Mouse (Mus musculus): Measurements from ENCODE around the gene B4galnt2. TPM values are rescaled to one million over a fixed set of nuclear protein-coding genes. Genes with fewer than 3 reads are reported as not detected.

B4galnt2 gene
- polyA plus RNA-seq, 1 experiment: not detected

- no peak within 1 kb of the TSS for H3K4me3 ChIP-seq (replicated peaks)
- no peak for TF ChIP-seq TAL1 (IDR thresholded peaks at IDR 0.05; ENCODE audit: low read length)
- H3K4me1 ChIP-seq (ENCODE audit: control insufficient read depth): peaks cover 57% of the 10 kb centered on the region
- peaks cover 48% of the 10 kb centered on the region for H3K27me3 ChIP-seq (ENCODE audit: control insufficient read depth)
- no peaks in the 10 kb centered on the region for H3K9me3 ChIP-seq (ENCODE audit: control insufficient read depth, low read length)
- H3K36me3 ChIP-seq (ENCODE audit: control insufficient read depth): peaks cover 12% of the 10 kb centered on the region
Measured at GRCm38 (mm10) chr11:95837059-95837458, 77.6 kb downstream of the B4galnt2 start, which contains the start of gene Gngt2. Gngt2 (plus strand) TSS chr11:95837216.

- Histone ChIP-seq H3K27me3 (ENCODE audit: control insufficient read depth) (peaks cover 48% of the 10 kb centered on the region), H3K4me1 (ENCODE audit: control insufficient read depth) (peaks cover 53% of the 10 kb centered on the region), H3K9me3 (ENCODE audit: control insufficient read depth, low read length) (peaks cover 1% of the 10 kb centered on the region), H3K36me3 (ENCODE audit: control insufficient read depth) (peaks cover 16% of the 10 kb centered on the region), H3K4me3 (replicated peaks) (no peak overlapping the region)
- TF ChIP-seq TAL1 (IDR thresholded peaks at IDR 0.05; ENCODE audit: low read length) (no peak), GATA1 (IDR thresholded peaks at IDR 0.05; ENCODE audit: low read length) (no peak)
Measured at GRCm38 (mm10) chr11:95836433-95836832, 78.3 kb downstream of the B4galnt2 start.

GRCm38 (mm10) chr11:95835832-95836231 lies 78.9 kb downstream of the B4galnt2 start:
- TF ChIP-seq TAL1 (IDR thresholded peaks at IDR 0.05; ENCODE audit: low read length) (no peak), GATA1 (IDR thresholded peaks at IDR 0.05; ENCODE audit: low read length) (no peak)
- H3K27me3 ChIP-seq (ENCODE audit: control insufficient read depth): peaks cover 52% of the 10 kb centered on the region
- peaks cover 22% of the 10 kb centered on the region for H3K36me3 ChIP-seq (ENCODE audit: control insufficient read depth)
- H3K4me3 ChIP-seq (replicated peaks): no peak overlapping the region
- H3K4me1 ChIP-seq (ENCODE audit: control insufficient read depth): peaks cover 54% of the 10 kb centered on the region
- peaks cover 7% of the 10 kb centered on the region for H3K9me3 ChIP-seq (ENCODE audit: control insufficient read depth, low read length)

- H3K4me1 ChIP-seq (ENCODE audit: control insufficient read depth): peaks cover 62% of the 10 kb centered on the region
Measured at GRCm38 (mm10) chr11:95834742-95835710, 79.7 kb downstream of the B4galnt2 start.

GRCm38 (mm10) chr11:95834143-95834667 lies 80.5 kb downstream of the B4galnt2 start:
- H3K4me1 ChIP-seq (ENCODE audit: control insufficient read depth): peaks cover 70% of the 10 kb centered on the region
- peaks cover 24% of the 10 kb centered on the region for H3K9me3 ChIP-seq (ENCODE audit: control insufficient read depth, low read length)
- no peak for TF ChIP-seq GATA1 (IDR thresholded peaks at IDR 0.05; ENCODE audit: low read length)
- no peak for TF ChIP-seq TAL1 (IDR thresholded peaks at IDR 0.05; ENCODE audit: low read length)
- peaks cover 38% of the 10 kb centered on the region for H3K36me3 ChIP-seq (ENCODE audit: control insufficient read depth)
- peaks cover 68% of the 10 kb centered on the region for H3K27me3 ChIP-seq (ENCODE audit: control insufficient read depth)
- peak overlapping the region; percentile 46 for H3K4me3 ChIP-seq (replicated peaks)

More at GRCm38 (mm10) chr11:95834742-95835710, 79.7 kb downstream of the B4galnt2 start:
- peaks cover 16% of the 10 kb centered on the region for H3K9me3 ChIP-seq (ENCODE audit: control insufficient read depth, low read length)
- H3K4me3 ChIP-seq (replicated peaks): peak overlapping the region; percentile 31
- H3K27me3 ChIP-seq (ENCODE audit: control insufficient read depth): peaks cover 60% of the 10 kb centered on the region
- H3K36me3 ChIP-seq (ENCODE audit: control insufficient read depth): peaks cover 30% of the 10 kb centered on the region
- TF ChIP-seq TAL1 (IDR thresholded peaks at IDR 0.05; ENCODE audit: low read length) (no peak), GATA1 (IDR thresholded peaks at IDR 0.05; ENCODE audit: low read length) (no peak)

GRCm38 (mm10) chr11:95833631-95834142 lies 81.0 kb downstream of the B4galnt2 start:
- peaks cover 74% of the 10 kb centered on the region for H3K4me1 ChIP-seq (ENCODE audit: control insufficient read depth)
- H3K4me3 ChIP-seq (replicated peaks): peak overlapping the region; percentile 46
- H3K9me3 ChIP-seq (ENCODE audit: control insufficient read depth, low read length): peaks cover 26% of the 10 kb centered on the region
- TF ChIP-seq TAL1 (IDR thresholded peaks at IDR 0.05; ENCODE audit: low read length) (no peak), GATA1 (IDR thresholded peaks at IDR 0.05; ENCODE audit: low read length) (no peak)
- H3K27me3 ChIP-seq (ENCODE audit: control insufficient read depth): peaks cover 73% of the 10 kb centered on the region
- H3K36me3 ChIP-seq (ENCODE audit: control insufficient read depth): peaks cover 43% of the 10 kb centered on the region

GRCm38 (mm10) chr11:95833006-95833570 lies 81.6 kb downstream of the B4galnt2 start:
- Histone ChIP-seq H3K36me3 (ENCODE audit: control insufficient read depth) (peaks cover 49% of the 10 kb centered on the region), H3K27me3 (ENCODE audit: control insufficient read depth) (peaks cover 79% of the 10 kb centered on the region), H3K4me1 (ENCODE audit: control insufficient read depth) (peaks cover 77% of the 10 kb centered on the region), H3K4me3 (replicated peaks) (no peak overlapping the region), H3K9me3 (ENCODE audit: control insufficient read depth, low read length) (peaks cover 26% of the 10 kb centered on the region)
- no peak for TF ChIP-seq GATA1 (IDR thresholded peaks at IDR 0.05; ENCODE audit: low read length)
- TF ChIP-seq TAL1 (IDR thresholded peaks at IDR 0.05; ENCODE audit: low read length): no peak

GRCm38 (mm10) chr11:95832129-95833005 lies 82.3 kb downstream of the B4galnt2 start:
- Histone ChIP-seq H3K36me3 (ENCODE audit: control insufficient read depth) (peaks cover 54% of the 10 kb centered on the region), H3K27me3 (ENCODE audit: control insufficient read depth) (peaks cover 82% of the 10 kb centered on the region), H3K9me3 (ENCODE audit: control insufficient read depth, low read length) (peaks cover 26% of the 10 kb centered on the region), H3K4me1 (ENCODE audit: control insufficient read depth) (peaks cover 84% of the 10 kb centered on the region), H3K4me3 (replicated peaks) (no peak overlapping the region)
- no peak for TF ChIP-seq GATA1 (IDR thresholded peaks at IDR 0.05; ENCODE audit: low read length)
- no peak for TF ChIP-seq TAL1 (IDR thresholded peaks at IDR 0.05; ENCODE audit: low read length)

All from erythroblast, embryonic 14.5 days (primary cell).